Mouse (Mus musculus) right cerebral cortex, postnatal 4 days (tissue): Measurements from ENCODE around the gene Ythdf2.
"Not testable (repeated sequence)": the region's sequence is repeated elsewhere in the genome, so short reads cannot be mapped to it uniquely, and the experiment has no call there.

Experiments used
- DNase-seq: peaks from one replicate; pipeline ENCODE4 v3.0.0-alpha.2; 2022

The Ythdf2 gene

GRCm38 (mm10) chr4:132211953-132212734 is at the start of gene Ythdf2:
TSS of gene Ythdf2 (minus strand) at chr4:132212303.
- DNase-seq, result peak; percentile 99

- peak; percentile 62 for DNase-seq
These were observed 48.6 kb upstream of the Ythdf2 start for GRCm38 (mm10) chr4:132260404-132261379.

- DNase-seq, result no peak
These were observed 47.1 kb upstream of the Ythdf2 start for GRCm38 (mm10) chr4:132259248-132259647.

- DNase-seq, result no peak
These were observed 44.3 kb upstream of the Ythdf2 start for GRCm38 (mm10) chr4:132256384-132256783.

- DNase-seq, result no peak
These were observed 42.9 kb upstream of the Ythdf2 start for GRCm38 (mm10) chr4:132254986-132255385.

GRCm38 (mm10) chr4:132253622-132254021 is 41.5 kb upstream of the Ythdf2 start:
- no peak for DNase-seq

- DNase-seq, result no peak
These were observed 41.0 kb upstream of the Ythdf2 start for GRCm38 (mm10) chr4:132253128-132253527.

- no peak for DNase-seq
These were observed 39.5 kb upstream of the Ythdf2 start for GRCm38 (mm10) chr4:132251596-132251995.

GRCm38 (mm10) chr4:132247451-132247997 is 35.4 kb upstream of the Ythdf2 start:
- no peak for DNase-seq

- DNase-seq, result no peak
These were observed 33.5 kb upstream of the Ythdf2 start for GRCm38 (mm10) chr4:132245643-132246042.

GRCm38 (mm10) chr4:132241208-132241607 is 29.1 kb upstream of the Ythdf2 start:
- DNase-seq, result no peak

- no peak for DNase-seq
These were observed 28.3 kb upstream of the Ythdf2 start for GRCm38 (mm10) chr4:132240367-132240766.

GRCm38 (mm10) chr4:132238356-132238755 is 26.3 kb upstream of the Ythdf2 start:
- DNase-seq, result no peak

GRCm38 (mm10) chr4:132234710-132235109 is 22.6 kb upstream of the Ythdf2 start:
- DNase-seq, result no peak

GRCm38 (mm10) chr4:132230422-132230821 is 18.3 kb upstream of the Ythdf2 start:
- DNase-seq, result no peak

- not testable (repeated sequence) for DNase-seq
These were observed 9.9 kb upstream of the Ythdf2 start for GRCm38 (mm10) chr4:132222001-132222400.

GRCm38 (mm10) chr4:132218439-132218838 is 6.3 kb upstream of the Ythdf2 start:
- not testable (repeated sequence) for DNase-seq

GRCm38 (mm10) chr4:132217781-132218180 is 5.7 kb upstream of the Ythdf2 start:
- DNase-seq, result no peak

GRCm38 (mm10) chr4:132216602-132217001 is 4.5 kb upstream of the Ythdf2 start:
- no peak for DNase-seq

GRCm38 (mm10) chr4:132214847-132215246 is 2.7 kb upstream of the Ythdf2 start:
- DNase-seq, result no peak

- peak; percentile 33 for DNase-seq
These were observed 786 bp downstream of the Ythdf2 start for GRCm38 (mm10) chr4:132211091-132211942.

- DNase-seq, result no peak
These were observed 1.8 kb downstream of the Ythdf2 start for GRCm38 (mm10) chr4:132210325-132210724.
